Mouse (Mus musculus) neural tube, postnatal 0 days (tissue): ENCODE measurements around the gene Mroh9. TPM values are rescaled to one million over a fixed set of nuclear protein-coding genes. Genes with fewer than 3 reads are reported as not detected.

Source experiments
- polyA plus RNA-seq: library from polyadenylated mRNA; unstranded; fragments of >200 nt; fragmentation: Nextera tagmentation; extraction: Ambion mirVana; gene quantifications from 2 replicates; pipeline ENCODE4 v1.2.1, GENCODE M21; 2015

The Mroh9 gene
- polyA plus RNA-seq, result not detected in 2 replicates

GRCm38 (mm10) chr1:163085570-163085969, at the start of gene Mroh9:
Mroh9 (minus strand) TSS chr1:163085670.

GRCm38 (mm10) chr1:162984428-162984827, 101.0 kb downstream of the Mroh9 start, which contains the start of gene Fmo3:
Fmo3 (minus strand) TSS chr1:162984528.

Other genes with a start within 250 kb of the Mroh9 start
- 27.9 and 31.3 TPM in 2 replicates for gene Fmo1, start 219.1 kb downstream of the Mroh9 start, polyA plus RNA-seq
- 0.27 and 0.29 TPM in 2 replicates for gene Fmo2, start 186.9 kb downstream of the Mroh9 start, polyA plus RNA-seq
- gene Fmo6, start 148.2 kb downstream of the Mroh9 start, polyA plus RNA-seq, result not detected in 2 replicates
- not detected in 2 replicates for gene Fmo3, start 101.1 kb downstream of the Mroh9 start, polyA plus RNA-seq
- gene Prrx1, start 228.0 kb upstream of the Mroh9 start, polyA plus RNA-seq, result 5.7 and 6.3 TPM in 2 replicates